Mouse (Mus musculus) heart, postnatal 0 days (tissue): ENCODE data around the gene Tubb3. TPM values are rescaled to one million over a fixed set of nuclear protein-coding genes. Genes with fewer than 3 reads are reported as not detected.

Experiments
- ATAC-seq: fragments of 200-750 bp; cut with Nextera tagmentation; 2 replicates; pipeline ENCODE4 v1.8.0; 2017; ENCODE audit warnings: low read depth, moderate number of reproducible peaks, moderate library complexity; ENCODE audit not compliant: insufficient read depth
- DNase-seq: peaks from one replicate; pipeline ENCODE4 v3.0.0-alpha.2; 2016; ENCODE audit warnings: low spot score
- H3K27ac ChIP-seq: fragments of 300-500 bp; sonication (generic); 2 replicates; pipeline ENCODE4 v1.5.1; 2014; ENCODE audit warnings: low read depth, mild to moderate bottlenecking
- H3K27me3 ChIP-seq: fragments of 300-500 bp; sonication (generic); 2 replicates; pipeline ENCODE4 v1.6.1; 2014; ENCODE audit warnings: low read length, mixed read lengths; ENCODE audit not compliant: control insufficient read depth, insufficient read depth
- H3K36me3 ChIP-seq: fragments of 300-500 bp; sonication (generic); replicated peaks from 2 replicates; pipeline ENCODE4 v1.6.1; 2014; ENCODE audit warnings: low read length, mixed read lengths; ENCODE audit not compliant: control insufficient read depth, insufficient read depth
- H3K4me1 ChIP-seq: fragments of 300-500 bp; sonication (generic); 2 replicates; pipeline ENCODE4 v1.6.1; 2014; ENCODE audit warnings: antibody characterized with exemption; ENCODE audit not compliant: control insufficient read depth, insufficient read depth
- H3K4me2 ChIP-seq: fragments of 300-500 bp; sonication (generic); 2 replicates; pipeline ENCODE4 v1.6.1; 2014; ENCODE audit warnings: low read depth, mild to moderate bottlenecking, low read length, moderate library complexity
- H3K4me3 ChIP-seq: fragments of 300-500 bp; sonication (generic); 2 replicates; pipeline ENCODE4 v1.5.1; 2014; ENCODE audit warnings: low read depth, low read length
- H3K9ac ChIP-seq: fragments of 300-500 bp; sonication (generic); replicated peaks from 2 replicates; pipeline ENCODE4 v1.6.1; 2014; ENCODE audit warnings: low read depth, low read length, mixed read lengths
- H3K9me3 ChIP-seq: fragments of 300-500 bp; sonication (generic); replicated peaks from 2 replicates; pipeline ENCODE4 v1.6.1; 2016; ENCODE audit warnings: low read length; ENCODE audit not compliant: control insufficient read depth
- CTCF ChIP-seq: IDR thresholded peaks from 2 replicates; pipeline ENCODE4 v1.5.1; 2016; ENCODE audit warnings: antibody characterized with exemption, control low read depth, low read depth
- EP300 ChIP-seq: IDR thresholded peaks from 2 replicates; pipeline ENCODE4 v1.6.1; 2016; ENCODE audit warnings: antibody characterized with exemption, low read depth
- whole genome bisulfite sequencing: fragments of 180-500 bp; shearing (Covaris S2); extraction: QIAGEN DNeasy Blood & Tissue Kit; methylation state at CpG from one replicate; pipeline ENCODE4 v1.1.7; 2014; 5-methylcytosine and 5-hydroxymethylcytosine counted together
- polyA plus RNA-seq: library from polyadenylated mRNA; unstranded; fragments of >200 nt; fragmentation: Nextera tagmentation; extraction: Ambion mirVana; gene quantifications from 2 replicates; pipeline ENCODE4 v1.2.1, GENCODE M21; 2015
- total RNA-seq: library from RNA; depleted of rRNA; stranded (reverse); fragments of >200 nt; gene quantifications from 2 replicates; pipeline ENCODE4 v1.2.3, GENCODE M21; 2014; ENCODE audit warnings: low replicate concordance; rRNA removed

The Tubb3 gene
- total RNA-seq = 1.8 and 6.1 TPM in 2 replicates
- 0.40 and 1.3 TPM in 2 replicates for polyA plus RNA-seq

GRCm38 (mm10) chr8:123411246-123411645, at the start of gene Tubb3:
Gene Tubb3, plus strand, starts transcription at chr8:123411424.
- H3K4me3 ChIP-seq = peak within 1 kb of the TSS; percentile 31
- peaks cover 47% of the 10 kb centered on the region for H3K27me3 ChIP-seq
- no peak within 1 kb of the TSS for H3K9ac ChIP-seq
- WGBS = 0% methylated on average over 27 of the region's 29 CpGs
- H3K27ac ChIP-seq = no peak within 1 kb of the TSS
- ATAC-seq (no peak), DNase-seq (no peak)
- TF ChIP-seq CTCF = no peak
- no peak for TF ChIP-seq EP300
- H3K9me3 ChIP-seq = no peaks in the 10 kb centered on the region
- H3K4me2 ChIP-seq = peak within 1 kb of the TSS; percentile 44
- H3K4me1 ChIP-seq = peaks cover 20% of the 10 kb centered on the region
- H3K36me3 ChIP-seq = no peaks in the 10 kb centered on the region

GRCm38 (mm10) chr8:123373403-123374238, 37.6 kb upstream of the Tubb3 start, which contains the start of gene Tcf25:
Gene Tcf25, plus strand, starts transcription at chr8:123373753.
- TF ChIP-seq EP300 = peak; percentile 95
- peak; percentile 48 for TF ChIP-seq CTCF
- Histone ChIP-seq H3K9me3 (no peaks in the 10 kb centered on the region), H3K4me2 (peak within 1 kb of the TSS; percentile 84), H3K4me3 (peak within 1 kb of the TSS; percentile 90), H3K27me3 (no peaks in the 10 kb centered on the region), H3K36me3 (0 out of 2 replicates have a peak, but pooled peaks cover 8% of the 10 kb centered on the region), H3K4me1 (peaks cover 10% of the 10 kb centered on the region; the same call in 1 of the 2 replicates), H3K9ac (peak within 1 kb of the TSS; percentile 79), H3K27ac (peak within 1 kb of the TSS; percentile 99)
- DNase-seq (peak; percentile 96), ATAC-seq (peak; percentile 94)
- under 1% methylated on average over 75 of the region's 75 CpGs for WGBS

- TF ChIP-seq CTCF (no peak), EP300 (no peak; the same call in 1 of the 2 replicates)
- Histone ChIP-seq H3K4me2 (peak overlapping the region; percentile 84), H3K9me3 (no peaks in the 10 kb centered on the region), H3K36me3 (0 out of 2 replicates have a peak, but pooled peaks cover 8% of the 10 kb centered on the region), H3K4me3 (peak overlapping the region; percentile 90), H3K4me1 (peaks cover 10% of the 10 kb centered on the region; the same call in 1 of the 2 replicates), H3K27ac (peak overlapping the region; percentile 99), H3K27me3 (no peaks in the 10 kb centered on the region), H3K9ac (peak overlapping the region; percentile 79)
- ATAC-seq = peak; percentile 85
- DNase-seq = peak; percentile 90
- under 1% methylated on average over 20 of the region's 20 CpGs for WGBS
Measured at GRCm38 (mm10) chr8:123374239-123374578, 37.0 kb upstream of the Tubb3 start.

GRCm38 (mm10) chr8:123375701-123376100, 35.5 kb upstream of the Tubb3 start:
- H3K9me3 ChIP-seq = no peaks in the 10 kb centered on the region
- ATAC-seq (no peak), DNase-seq (no peak)
- H3K36me3 ChIP-seq = 0 out of 2 replicates have a peak, but pooled peaks cover 8% of the 10 kb centered on the region
- WGBS = 83% methylated on average over 10 of the region's 10 CpGs
- TF ChIP-seq EP300 (no peak), CTCF (no peak)
- H3K4me3 ChIP-seq = no peak overlapping the region
- H3K27ac ChIP-seq = no peak overlapping the region
- 0 out of 2 replicates have a peak overlapping the region, but pooled peaks have one; percentile 4 for H3K9ac ChIP-seq
- H3K4me1 ChIP-seq = peaks cover 10% of the 10 kb centered on the region; the same call in 1 of the 2 replicates
- H3K4me2 ChIP-seq = no peak overlapping the region
- no peaks in the 10 kb centered on the region for H3K27me3 ChIP-seq

GRCm38 (mm10) chr8:123376106-123376505, 35.1 kb upstream of the Tubb3 start:
- DNase-seq (no peak), ATAC-seq (no peak)
- Histone ChIP-seq H3K36me3 (peaks cover 8% of the 10 kb centered on the region; the same call in 1 of the 2 replicates), H3K27ac (no peak overlapping the region), H3K27me3 (no peaks in the 10 kb centered on the region), H3K4me3 (no peak overlapping the region), H3K9ac (0 out of 2 replicates have a peak overlapping the region, but pooled peaks have one; percentile 4), H3K9me3 (no peaks in the 10 kb centered on the region), H3K4me2 (no peak overlapping the region), H3K4me1 (peaks cover 10% of the 10 kb centered on the region; the same call in 1 of the 2 replicates)
- no peak for TF ChIP-seq EP300
- no peak for TF ChIP-seq CTCF
- 68% methylated on average over 8 of the region's 8 CpGs for WGBS
